Mouse (Mus musculus): ENCODE data around the gene Clstn3.
"Not testable (repeated sequence)": the region's sequence is repeated elsewhere in the genome, so short reads cannot be mapped to it uniquely, and the experiment has no call there.

Clstn3 gene

GRCm38 (mm10) chr6:124414150-124414926 lies 50.3 kb downstream of the Clstn3 start:
- DNase-seq (ENCODE audit: low read depth) = peak; percentile 65

GRCm38 (mm10) chr6:124413770-124414149 lies 50.8 kb downstream of the Clstn3 start:
- no peak for DNase-seq (ENCODE audit: low read depth)

DNA sequence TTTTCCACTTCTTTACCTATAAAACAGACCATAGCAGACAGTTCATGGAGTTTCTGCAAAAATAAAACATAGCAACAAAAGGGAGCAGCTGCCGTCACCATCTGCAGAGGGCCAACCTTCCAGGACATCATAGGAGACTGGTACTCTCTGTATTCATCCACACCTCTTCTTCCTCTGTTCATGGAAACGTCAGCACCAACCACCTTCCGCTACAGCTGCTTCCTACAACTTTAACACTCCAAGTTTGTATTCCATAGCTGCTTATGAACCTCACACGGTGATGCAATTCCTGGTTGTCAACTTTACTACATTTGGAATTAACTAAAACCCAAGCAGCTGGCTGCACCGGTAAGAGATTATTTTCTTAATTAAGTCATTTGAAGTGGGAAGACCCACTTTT lies 56.2 kb downstream of the Clstn3 start:
- DNase-seq (ENCODE audit: low read depth) = no peak

GRCm38 (mm10) chr6:124407180-124407579 lies 57.4 kb downstream of the Clstn3 start:
- no peak for DNase-seq (ENCODE audit: low read depth)

GRCm38 (mm10) chr6:124406326-124406725 lies 58.3 kb downstream of the Clstn3 start:
- DNase-seq (ENCODE audit: low read depth) = no peak

DNA sequence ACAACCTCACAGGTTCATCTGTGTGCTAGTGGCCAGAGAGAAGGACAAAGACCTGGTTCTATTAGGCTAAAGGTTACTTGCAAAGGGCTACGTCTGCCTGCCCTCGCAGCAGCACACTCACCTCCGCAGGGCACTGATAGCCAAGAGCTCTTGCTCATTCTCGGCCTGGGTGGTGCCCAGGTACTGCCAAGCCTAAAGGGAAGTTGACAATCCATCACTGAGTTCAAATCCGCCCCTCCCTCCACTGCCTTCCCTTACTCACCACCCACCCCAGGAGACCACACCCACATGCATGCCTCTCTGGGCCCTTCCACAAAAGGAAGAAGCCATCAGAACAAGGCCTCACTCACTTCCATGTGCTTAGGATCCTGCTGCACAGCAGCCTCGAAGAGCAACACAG lies 64.9 kb downstream of the Clstn3 start:
- no peak for DNase-seq (ENCODE audit: low read depth)

DNA sequence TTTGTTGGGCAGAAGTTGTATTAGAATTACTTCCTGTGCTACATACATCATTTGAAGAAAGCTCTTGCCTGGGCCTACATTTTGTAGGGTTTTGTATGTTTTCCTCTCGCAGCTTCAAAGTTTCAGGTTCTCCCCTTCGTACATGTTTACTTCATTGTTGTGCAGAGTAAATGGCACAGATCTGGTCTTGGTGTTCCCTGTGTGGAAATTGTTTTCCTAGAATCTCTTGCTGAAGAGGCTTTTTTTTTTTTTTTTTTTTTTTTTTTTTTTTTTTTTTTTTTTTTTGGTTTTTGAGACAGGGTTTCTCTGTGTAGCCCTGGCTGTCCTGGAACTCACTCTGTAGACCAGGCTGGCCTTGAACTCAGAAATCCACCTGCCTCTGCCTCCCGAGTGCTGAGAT lies 69.6 kb downstream of the Clstn3 start:
- DNase-seq (ENCODE audit: low read depth) = not testable (repeated sequence)

All from induced T-regulatory cell, adult 2 months (primary cell).